Mouse (Mus musculus) midbrain, embryonic 12.5 days (tissue): ENCODE measurements around the gene Gm38119. TPM values are rescaled to one million over a fixed set of nuclear protein-coding genes. Genes with fewer than 3 reads are reported as not detected.

Source experiments
- polyA plus RNA-seq: library from polyadenylated mRNA; unstranded; fragments of >200 nt; fragmentation: Nextera tagmentation; extraction: Ambion mirVana; gene quantifications from 2 replicates; pipeline ENCODE4 v1.2.1, GENCODE M21; 2016

The Gm38119 gene
- polyA plus RNA-seq, 1 experiment from 2014 or later = not detected

Other genes with a start within 250 kb of the Gm38119 start
- gene Sprr4, start 238.6 kb downstream of the Gm38119 start, polyA plus RNA-seq = not detected in 2 replicates
- gene 2310046K23Rik, start 204.6 kb downstream of the Gm38119 start, polyA plus RNA-seq = not detected in 2 replicates
- not detected in 2 replicates for gene Ivl, start 165.4 kb downstream of the Gm38119 start, polyA plus RNA-seq
- not detected in 2 replicates for gene Smcp, start 150.1 kb downstream of the Gm38119 start, polyA plus RNA-seq
- not detected in 2 replicates for gene 2210017I01Rik, start 131.6 kb downstream of the Gm38119 start, polyA plus RNA-seq
- not detected in 2 replicates for gene Lce6a, start 117.4 kb downstream of the Gm38119 start, polyA plus RNA-seq
- gene Lce1a1, start 90.8 kb downstream of the Gm38119 start, polyA plus RNA-seq = not detected in 2 replicates
- not detected in 2 replicates for gene Lce1b, start 82.2 kb downstream of the Gm38119 start, polyA plus RNA-seq
- not detected in 2 replicates for gene Lce1a2, start 68.8 kb downstream of the Gm38119 start, polyA plus RNA-seq
- not detected in 2 replicates for gene Lce1c, start 59.8 kb downstream of the Gm38119 start, polyA plus RNA-seq
- not detected in 2 replicates for gene Lce1d, start 51.9 kb downstream of the Gm38119 start, polyA plus RNA-seq
- gene Lce1e, start 30.0 kb downstream of the Gm38119 start, polyA plus RNA-seq = not detected in 2 replicates
- not detected in 2 replicates for gene Lce1f, start 18.7 kb downstream of the Gm38119 start, polyA plus RNA-seq
- not detected in 2 replicates for gene Lce1g, start 13.2 kb upstream of the Gm38119 start, polyA plus RNA-seq
- gene Lce1h, start 26.0 kb upstream of the Gm38119 start, polyA plus RNA-seq = not detected in 2 replicates
- not detected in 2 replicates for gene Lce1i, start 39.8 kb upstream of the Gm38119 start, polyA plus RNA-seq
- not detected in 2 replicates for gene Lce1j, start 51.4 kb upstream of the Gm38119 start, polyA plus RNA-seq
- gene Lce1k, start 68.8 kb upstream of the Gm38119 start, polyA plus RNA-seq = not detected in 2 replicates
- not detected in 2 replicates for gene Kprp, start 88.2 kb upstream of the Gm38119 start, polyA plus RNA-seq
- not detected in 2 replicates for gene Lce1l, start 112.2 kb upstream of the Gm38119 start, polyA plus RNA-seq
- not detected in 2 replicates for gene 2310050C09Rik, start 131.1 kb upstream of the Gm38119 start, polyA plus RNA-seq
- gene Lce3a, start 187.1 kb upstream of the Gm38119 start, polyA plus RNA-seq = not detected in 2 replicates
- not detected in 2 replicates for gene Lce3b, start 193.9 kb upstream of the Gm38119 start, polyA plus RNA-seq
- gene Lce3c, start 205.4 kb upstream of the Gm38119 start, polyA plus RNA-seq = not detected in 2 replicates
- not detected in 2 replicates for gene Lce3d, start 218.3 kb upstream of the Gm38119 start, polyA plus RNA-seq
- gene Lce3e, start 228.0 kb upstream of the Gm38119 start, polyA plus RNA-seq = not detected in 2 replicates